Mouse (Mus musculus) hindbrain, embryonic 11.5 days (tissue): ENCODE data around the gene Nek9. TPM values are rescaled to one million over a fixed set of nuclear protein-coding genes. Genes with fewer than 3 reads are reported as not detected.

Experiments
- ATAC-seq: fragments of 200-750 bp; cut with Nextera tagmentation; 2 replicates; pipeline ENCODE4 v1.8.0; 2017; ENCODE audit warnings: mild to moderate bottlenecking, moderate TSS enrichment, moderate library complexity; ENCODE audit not compliant: low FRiP score
- DNase-seq: peaks from one replicate; pipeline ENCODE4 v3.0.0-alpha.2; 2015; ENCODE audit warnings: low spot score
- H3K27ac ChIP-seq: fragments of 300-500 bp; sonication (generic); 2 replicates; pipeline ENCODE4 v1.5.1; 2014; ENCODE audit warnings: mild to moderate bottlenecking, low read depth, low read length
- H3K27me3 ChIP-seq: fragments of 300-500 bp; sonication (generic); 2 replicates; pipeline ENCODE4 v1.6.1; 2014; ENCODE audit warnings: mild to moderate bottlenecking, low read length, moderate library complexity, mixed read lengths; ENCODE audit not compliant: control insufficient read depth, insufficient read depth
- H3K36me3 ChIP-seq: fragments of 300-500 bp; sonication (generic); 2 replicates; pipeline ENCODE4 v1.6.1; 2014; ENCODE audit warnings: mild to moderate bottlenecking, low read length, moderate library complexity, mixed read lengths; ENCODE audit not compliant: control insufficient read depth, insufficient read depth
- H3K4me1 ChIP-seq: fragments of 300-500 bp; sonication (generic); replicated peaks from 2 replicates; pipeline ENCODE4 v1.6.1; 2014; ENCODE audit warnings: low read length, mixed read lengths; ENCODE audit not compliant: control insufficient read depth, insufficient read depth
- H3K4me2 ChIP-seq: fragments of 300-500 bp; sonication (generic); replicated peaks from 2 replicates; pipeline ENCODE4 v1.6.1; 2014; ENCODE audit warnings: mild to moderate bottlenecking, low read depth, low read length
- H3K4me3 ChIP-seq: fragments of 300-500 bp; sonication (generic); 2 replicates; pipeline ENCODE4 v1.5.1; 2014; ENCODE audit warnings: low read depth, low read length
- H3K9ac ChIP-seq: fragments of 300-500 bp; sonication (generic); 2 replicates; pipeline ENCODE4 v1.6.1; 2014; ENCODE audit warnings: low read depth, low read length
- H3K9me3 ChIP-seq: fragments of 300-500 bp; sonication (generic); 2 replicates; pipeline ENCODE4 v1.6.1; 2016; ENCODE audit warnings: low read length; ENCODE audit not compliant: control insufficient read depth
- WGBS: fragments of 180-500 bp; shearing (Covaris S2); extraction: QIAGEN DNeasy Blood & Tissue Kit; methylation state at CpG from one replicate; pipeline ENCODE4 v1.1.7; 2014; 5-methylcytosine and 5-hydroxymethylcytosine counted together
- polyA plus RNA-seq: library from polyadenylated mRNA; unstranded; fragments of >200 nt; fragmentation: Nextera tagmentation; extraction: Ambion mirVana; gene quantifications from 2 replicates; pipeline ENCODE4 v1.2.1, GENCODE M21; 2014

Gene Nek9
- polyA plus RNA-seq, 1 experiment from 2014 or later = 13.4 TPM

DNA sequence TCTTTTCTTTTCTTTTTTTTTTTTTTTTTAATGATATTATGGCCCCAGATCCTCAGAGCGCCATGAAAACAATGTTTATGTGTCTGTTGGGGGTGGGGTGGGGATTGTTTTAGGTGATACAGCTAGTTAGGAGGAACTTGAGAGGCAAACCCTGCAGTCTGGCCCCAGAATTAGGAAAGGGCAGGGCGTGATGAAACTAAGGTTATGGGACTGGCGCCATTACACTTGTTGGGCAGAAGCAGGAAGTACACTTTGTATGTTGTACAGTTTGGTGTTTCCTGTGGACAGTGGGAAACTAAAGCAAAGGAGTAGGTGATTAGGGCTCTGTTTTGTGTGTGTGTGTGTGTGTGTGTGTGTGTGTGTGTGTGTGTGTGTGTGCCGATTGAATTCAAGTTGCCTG, 785 bp upstream of the Nek9 start:
- ATAC-seq (no peak), DNase-seq (peak; percentile 19)
- WGBS = 59% methylated on average over 4 of the region's 4 CpGs
- Histone ChIP-seq H3K36me3 (no peaks in the 10 kb centered on the region), H3K9me3 (no peaks in the 10 kb centered on the region), H3K27me3 (no peaks in the 10 kb centered on the region), H3K4me1 (no peaks in the 10 kb centered on the region), H3K4me3 (no peak overlapping the region; the same call in 1 of the 2 replicates), H3K9ac (no peak overlapping the region), H3K27ac (no peak overlapping the region), H3K4me2 (peak overlapping the region; percentile 77; the same call in 1 of the 2 replicates)

DNA sequence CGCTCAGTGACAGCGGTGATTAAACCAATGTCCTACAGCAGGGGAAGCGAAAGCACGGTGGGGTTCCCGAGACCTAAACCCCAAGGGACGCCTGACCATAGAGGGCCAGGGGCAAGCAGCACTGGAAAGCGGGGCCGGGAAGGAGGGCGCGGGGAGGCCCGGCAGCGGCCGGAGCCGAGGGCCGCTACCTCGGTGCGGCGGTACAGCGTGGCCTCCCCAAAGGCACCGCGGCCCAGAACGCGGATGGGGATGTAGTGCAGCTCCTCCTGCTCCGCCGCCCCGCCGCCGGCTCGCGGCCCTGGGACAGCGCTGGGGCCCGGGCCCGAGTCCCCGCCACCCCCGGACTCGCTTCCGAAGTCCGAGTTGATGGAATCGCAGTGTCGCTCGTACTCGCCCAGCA, 347 bp downstream of the Nek9 start:
- H3K27me3 ChIP-seq = no peaks in the 10 kb centered on the region
- H3K36me3 ChIP-seq = 0 out of 2 replicates have a peak, but pooled peaks cover 2% of the 10 kb centered on the region
- peak overlapping the region; percentile 77 for H3K4me2 ChIP-seq
- H3K4me3 ChIP-seq = peak overlapping the region; percentile 94
- 0% methylated on average over 30 of the region's 42 CpGs for WGBS
- DNase-seq (no peak), ATAC-seq (peak; percentile 77)
- no peaks in the 10 kb centered on the region for H3K4me1 ChIP-seq
- H3K9me3 ChIP-seq = no peaks in the 10 kb centered on the region
- H3K9ac ChIP-seq = peak overlapping the region; percentile 96
- peak overlapping the region; percentile 84 for H3K27ac ChIP-seq

DNA sequence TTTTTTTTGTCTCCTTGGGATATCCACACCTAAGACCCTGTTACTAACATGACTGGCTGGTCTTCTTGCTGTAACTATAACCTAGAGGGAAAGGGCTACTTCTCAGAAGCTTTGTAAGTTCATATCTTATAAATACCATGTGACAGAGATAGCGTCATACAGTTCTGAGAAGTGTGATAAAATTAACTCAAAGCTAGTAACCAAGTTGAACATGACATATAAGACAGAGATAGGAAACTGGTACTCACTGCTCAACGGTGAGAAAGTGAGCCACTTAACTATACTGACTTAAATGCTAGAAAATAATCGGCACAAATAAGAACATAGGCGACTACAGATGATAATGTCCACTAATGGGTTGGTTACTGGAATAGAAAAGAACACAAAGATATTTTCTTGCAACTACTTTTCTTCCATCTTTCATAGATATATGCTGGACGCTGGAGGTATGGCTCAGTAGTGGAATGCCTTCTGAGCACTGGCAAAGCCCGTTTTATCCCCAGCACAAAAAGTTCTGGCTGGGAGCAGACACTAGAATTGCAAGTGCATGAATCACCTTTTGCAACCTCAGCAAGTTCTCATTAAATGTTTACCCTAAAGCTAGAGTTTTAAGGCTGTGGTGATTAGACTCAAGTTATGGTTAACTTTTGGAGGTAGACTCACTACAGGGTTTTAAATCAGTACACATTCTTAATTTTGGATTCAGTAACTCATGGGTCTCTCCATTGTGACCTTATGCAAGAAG, 1.4 kb downstream of the Nek9 start:
- H3K9ac ChIP-seq = no peak overlapping the region
- 0 out of 2 replicates have a peak overlapping the region, but pooled peaks have one; percentile 77 for H3K4me2 ChIP-seq
- H3K27ac ChIP-seq = no peak overlapping the region
- H3K36me3 ChIP-seq = 0 out of 2 replicates have a peak, but pooled peaks cover 2% of the 10 kb centered on the region
- ATAC-seq (no peak), DNase-seq (no peak)
- no peaks in the 10 kb centered on the region for H3K27me3 ChIP-seq
- WGBS = 87% methylated on average over 6 of the region's 6 CpGs
- H3K9me3 ChIP-seq = no peaks in the 10 kb centered on the region
- H3K4me3 ChIP-seq = no peak overlapping the region
- H3K4me1 ChIP-seq = no peaks in the 10 kb centered on the region

DNA sequence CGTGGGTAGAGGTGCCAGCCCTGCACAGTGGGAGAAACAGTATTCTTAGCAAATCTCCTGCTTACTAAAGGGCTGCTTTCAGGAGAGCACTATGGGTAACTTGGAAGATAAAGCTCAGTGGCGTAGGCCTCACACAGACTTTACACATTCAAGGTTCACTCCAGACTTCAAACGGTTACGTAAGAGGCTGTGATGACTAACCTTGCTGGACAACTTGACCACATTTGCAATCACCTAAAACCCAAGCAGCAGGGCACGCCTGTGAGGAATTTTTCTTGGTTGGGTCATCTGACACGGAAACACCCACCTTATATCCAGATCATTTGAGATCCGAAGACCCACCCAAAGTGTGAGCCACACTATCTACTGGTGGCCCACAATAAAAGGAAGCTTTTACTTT, 9.0 kb downstream of the Nek9 start:
- 0 out of 2 replicates have a peak, but pooled peaks cover 4% of the 10 kb centered on the region for H3K36me3 ChIP-seq
- no peak for ATAC-seq
- WGBS = 94% methylated on average over 7 of the region's 7 CpGs

DNA sequence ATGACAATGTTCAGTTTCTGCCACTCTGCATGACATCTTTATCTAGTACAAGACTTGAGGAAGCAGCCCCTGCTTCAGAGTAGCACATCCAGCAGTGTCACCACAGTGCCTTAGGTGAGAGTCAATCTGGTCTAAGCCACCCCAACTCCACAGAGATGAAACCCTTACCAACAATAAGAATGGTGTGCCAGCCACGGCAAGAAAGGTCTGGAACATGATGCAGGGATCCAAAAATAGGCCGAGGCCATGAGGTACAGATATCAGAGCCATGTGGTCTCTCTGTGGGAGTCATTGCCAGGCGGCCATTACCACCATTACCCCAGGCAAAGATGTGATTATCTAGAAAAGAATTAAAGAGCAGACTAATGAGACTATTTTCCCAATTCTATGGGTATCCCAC, 30.5 kb downstream of the Nek9 start:
- Histone ChIP-seq H3K9me3 (no peaks in the 10 kb centered on the region), H3K4me2 (no peak overlapping the region), H3K36me3 (peaks cover 14% of the 10 kb centered on the region), H3K27me3 (no peaks in the 10 kb centered on the region), H3K4me1 (no peaks in the 10 kb centered on the region), H3K27ac (no peak overlapping the region), H3K9ac (no peak overlapping the region), H3K4me3 (no peak overlapping the region)
- 94% methylated on average over 3 of the region's 3 CpGs for WGBS
- no peak for DNase-seq
- no peak for ATAC-seq

More for the DNA sequence above, 9.0 kb downstream of the Nek9 start:
- H3K27me3 ChIP-seq = no peaks in the 10 kb centered on the region
- no peak overlapping the region for H3K9ac ChIP-seq
- H3K4me1 ChIP-seq = no peaks in the 10 kb centered on the region
- H3K9me3 ChIP-seq = no peaks in the 10 kb centered on the region
- H3K4me2 ChIP-seq = no peak overlapping the region
- no peak overlapping the region for H3K4me3 ChIP-seq
- no peak for DNase-seq
- no peak overlapping the region for H3K27ac ChIP-seq

DNA sequence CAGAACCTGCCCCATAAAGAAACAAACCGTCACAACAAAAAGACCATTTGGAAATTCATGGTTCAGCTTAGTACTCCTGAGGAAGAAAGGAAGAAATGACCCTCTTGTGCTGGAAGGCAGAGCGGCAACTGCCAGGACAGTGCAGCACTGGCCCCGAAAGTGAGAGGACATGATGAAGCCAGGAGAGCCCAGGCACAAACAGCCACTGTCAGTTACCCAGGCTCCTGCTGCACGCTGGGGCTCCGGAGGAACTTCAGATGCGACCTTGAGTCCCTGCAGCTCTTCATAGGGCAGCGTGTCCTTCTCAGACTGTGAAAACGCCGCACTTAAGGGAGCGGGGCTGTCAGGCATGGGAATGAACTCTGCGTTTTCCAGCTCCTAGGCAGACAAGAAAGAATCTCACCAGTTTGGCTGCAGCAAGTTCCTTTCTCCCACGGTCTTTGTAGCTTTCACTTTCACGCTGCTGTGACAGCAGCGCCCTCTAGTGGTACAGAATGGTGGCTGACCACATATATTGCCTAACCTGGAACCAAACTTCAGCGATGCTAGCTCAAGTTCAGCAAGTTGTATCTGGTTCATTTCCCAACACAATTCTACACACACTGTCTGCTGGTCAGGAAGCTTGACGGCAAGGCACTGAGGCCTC, 33.8 kb downstream of the Nek9 start:
- no peak for ATAC-seq
- no peak overlapping the region for H3K9ac ChIP-seq
- H3K27ac ChIP-seq = no peak overlapping the region
- no peak overlapping the region for H3K4me3 ChIP-seq
- H3K36me3 ChIP-seq = peaks cover 22% of the 10 kb centered on the region
- no peaks in the 10 kb centered on the region for H3K9me3 ChIP-seq
- no peak overlapping the region for H3K4me2 ChIP-seq
- H3K27me3 ChIP-seq = no peaks in the 10 kb centered on the region
- peak; percentile 92 for DNase-seq
- WGBS = 50% methylated on average over 16 of the region's 16 CpGs
- no peaks in the 10 kb centered on the region for H3K4me1 ChIP-seq

DNA sequence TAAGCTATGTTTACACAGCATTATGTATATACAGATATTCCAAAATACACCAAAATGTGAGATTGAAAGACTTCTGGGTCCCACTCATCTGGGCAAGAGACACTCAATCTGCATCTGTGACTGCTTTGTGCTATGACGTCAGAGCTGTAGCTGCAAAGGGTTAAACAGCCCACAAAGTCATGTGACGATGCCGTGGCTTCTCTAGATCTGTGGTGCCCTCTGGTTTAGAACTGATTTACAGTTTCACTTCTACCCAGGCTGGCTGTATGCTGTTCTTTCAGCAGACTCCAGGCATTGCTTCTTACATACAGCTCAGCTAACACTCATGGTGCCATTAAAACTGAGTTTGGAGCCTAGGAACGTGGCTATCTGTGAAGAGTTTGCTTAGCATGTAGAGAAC, 34.4 kb downstream of the Nek9 start:
- 78% methylated on average over 4 of the region's 4 CpGs for WGBS
- H3K36me3 ChIP-seq = peaks cover 22% of the 10 kb centered on the region

DNA sequence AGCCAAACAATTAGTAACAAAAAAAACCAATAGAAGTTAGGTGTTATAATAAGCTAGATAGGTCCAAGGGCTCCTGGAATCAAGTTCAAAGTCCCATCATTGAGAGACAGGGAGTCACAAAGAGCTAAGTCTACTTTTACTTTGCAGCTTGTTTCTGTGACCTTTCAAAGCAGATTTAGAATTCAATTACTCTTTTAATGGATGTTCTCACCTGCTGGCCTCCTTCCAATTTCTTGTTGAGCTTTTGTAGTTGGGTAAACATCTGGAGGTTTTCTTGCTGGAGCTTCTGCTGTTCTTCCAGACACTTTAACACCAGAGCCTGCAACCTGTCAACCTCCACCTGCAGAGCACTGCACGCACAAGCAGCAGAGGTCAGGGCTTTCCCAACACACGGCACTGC, 35.9 kb downstream of the Nek9 start:
- H3K36me3 ChIP-seq = peaks cover 18% of the 10 kb centered on the region
- DNase-seq = no peak
- no peaks in the 10 kb centered on the region for H3K4me1 ChIP-seq
- H3K9me3 ChIP-seq = no peaks in the 10 kb centered on the region
- H3K27me3 ChIP-seq = no peaks in the 10 kb centered on the region
- no peak overlapping the region for H3K9ac ChIP-seq
- 94% methylated on average over 2 of the region's 2 CpGs for WGBS
- no peak overlapping the region for H3K4me2 ChIP-seq
- no peak overlapping the region for H3K27ac ChIP-seq
- no peak for ATAC-seq
- no peak overlapping the region for H3K4me3 ChIP-seq

More for the DNA sequence above, 34.4 kb downstream of the Nek9 start:
- Histone ChIP-seq H3K4me1 (no peaks in the 10 kb centered on the region), H3K9ac (no peak overlapping the region), H3K4me3 (no peak overlapping the region), H3K9me3 (no peaks in the 10 kb centered on the region), H3K27me3 (no peaks in the 10 kb centered on the region), H3K27ac (no peak overlapping the region), H3K4me2 (no peak overlapping the region)
- no peak for ATAC-seq
- DNase-seq = no peak

DNA sequence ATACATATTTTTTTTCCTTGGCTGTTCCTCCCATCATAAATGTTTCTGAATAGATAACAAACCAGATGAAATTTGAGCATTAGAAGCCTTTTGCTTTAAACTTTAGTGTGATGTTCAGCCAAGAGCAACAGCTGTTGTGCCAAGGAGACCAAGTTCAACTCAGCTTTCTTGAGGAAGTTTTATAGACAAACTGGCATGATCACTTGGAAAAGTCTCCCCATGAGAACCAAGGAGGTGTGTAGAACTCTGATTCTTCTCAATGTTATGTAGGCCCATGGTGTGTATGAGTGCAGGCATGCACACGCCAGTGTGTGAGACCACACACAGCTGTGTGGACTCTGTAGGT, 40.4 kb downstream of the Nek9 start:
- no peak overlapping the region for H3K4me3 ChIP-seq
- 94% methylated on average over 1 of the region's 1 CpGs for WGBS
- H3K27ac ChIP-seq = no peak overlapping the region
- H3K36me3 ChIP-seq = peaks cover 13% of the 10 kb centered on the region; the same call in 1 of the 2 replicates
- no peaks in the 10 kb centered on the region for H3K9me3 ChIP-seq
- no peak overlapping the region for H3K4me2 ChIP-seq
- H3K27me3 ChIP-seq = no peaks in the 10 kb centered on the region
- DNase-seq (no peak), ATAC-seq (no peak)
- no peak overlapping the region for H3K9ac ChIP-seq
- H3K4me1 ChIP-seq = no peaks in the 10 kb centered on the region
